Mouse (Mus musculus): ENCODE results near the gene Rplp1.

- TF ChIP-seq CTCF (IDR thresholded peaks at IDR 0.05; ENCODE audit: low read depth, low read length), result no peak
- no peak for TF ChIP-seq POLR2A (IDR thresholded peaks at IDR 0.05; ENCODE audit: insufficient read depth, low read length)
Observed at GRCm38 (mm10) chr9:61889855-61890254, 24.5 kb downstream of the Rplp1 start.
